Mouse (Mus musculus): ENCODE measurements around the gene Lrrc9. TPM values are rescaled to one million over a fixed set of nuclear protein-coding genes. Genes with fewer than 3 reads are reported as not detected.

Gene Lrrc9
- total and polyA plus RNA-seq, 3 experiments = not detected

DNA sequence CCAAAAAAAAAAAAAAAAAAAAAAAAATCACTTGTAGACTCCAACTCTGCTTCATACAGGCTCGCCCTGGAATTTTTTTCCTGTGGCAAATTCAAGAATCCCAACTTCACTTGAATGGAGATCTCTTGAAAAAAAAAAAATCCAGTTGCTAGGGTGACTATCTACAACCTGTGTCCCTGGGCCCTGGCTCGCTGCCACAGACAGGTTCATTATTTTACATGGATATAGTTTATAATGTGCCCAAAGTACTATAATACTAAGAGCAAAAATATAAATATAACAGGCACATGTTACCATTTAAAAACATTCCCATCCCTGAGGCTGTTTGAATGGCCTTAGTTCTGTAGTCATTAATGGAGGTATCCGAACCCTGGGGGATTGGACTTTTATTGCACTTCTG is 93.9 kb downstream of the Lrrc9 start:
- Histone ChIP-seq H3K27me3 (ENCODE audit: control insufficient read depth in 1 of 2, insufficient read depth in 2 of 2, low read length in 2 of 2) (no peaks in the 10 kb centered on the region; a peak in 1 of 4 replicates), H3K9ac (ENCODE audit: control insufficient read depth, low read depth, low read length, poor library complexity, severe bottlenecking) (no peak overlapping the region), H3K36me3 (ENCODE audit: control insufficient read depth in 1 of 2, insufficient read depth in 2 of 2, low read length in 2 of 2) (peaks cover 0 to 22% of the 10 kb centered on the region in 2 experiments; a peak in 2 of 4 replicates), H3K4me3 (ENCODE audit: control insufficient read depth in 1 of 2, insufficient read depth in 1 of 2, low read depth in 2 of 2, low read length in 2 of 2) (peak overlapping the region; percentile 51 to 53), H3K27ac (ENCODE audit: control insufficient read depth, low read depth, low read length) (no peak overlapping the region), H3K79me2 (ENCODE audit: control insufficient read depth, insufficient read depth, low read length, poor library complexity) (peaks cover 1% of the 10 kb centered on the region; the same call in 1 of the 2 replicates), H3K4me1 (ENCODE audit: control insufficient read depth in 1 of 2, insufficient read depth in 2 of 2, low read length in 2 of 2) (peaks cover 4 to 22% of the 10 kb centered on the region in 2 experiments), H3K9me3 (replicated peaks; ENCODE audit: insufficient read depth, low read length) (no peaks in the 10 kb centered on the region)
- TF ChIP-seq SIN3A (IDR thresholded peaks at IDR 0.05; ENCODE audit: low read length) = peak; percentile 55; the same call in 1 of the 2 replicates
- TF ChIP-seq GATA1 (IDR thresholded peaks at IDR 0.05; ENCODE audit: low read depth, low read length) = peak; percentile 49
- no peak for TF ChIP-seq MYC (IDR thresholded peaks at IDR 0.05; ENCODE audit: low read depth, low read length)
- peak; percentile 88 for TF ChIP-seq ZNF384 (IDR thresholded peaks at IDR 0.05; ENCODE audit: low read depth, low read length)
- no peak for TF ChIP-seq ETS1 (IDR thresholded peaks at IDR 0.05; ENCODE audit: low read depth, low read length)
- no peak for TF ChIP-seq CHD1 (IDR thresholded peaks at IDR 0.05; ENCODE audit: low read depth, low read length)
- TF ChIP-seq POLR2AphosphoS2 (IDR thresholded peaks at IDR 0.05; ENCODE audit: low read length) = no peak
- TF ChIP-seq TCF12 (IDR thresholded peaks at IDR 0.05; ENCODE audit: low read depth, low read length) = no peak
- TF ChIP-seq POLR2AphosphoS5 (IDR thresholded peaks at IDR 0.05; ENCODE audit: borderline replicate concordance, low read depth, low read length) = no peak
- no peak for TF ChIP-seq MYB (IDR thresholded peaks at IDR 0.05; ENCODE audit: low read depth, low read length)
- TF ChIP-seq JUND (IDR thresholded peaks at IDR 0.05; ENCODE audit: low read depth, low read length) = no peak
- no peak for TF ChIP-seq MAZ (IDR thresholded peaks at IDR 0.05; ENCODE audit: low read depth, low read length)
- no peak for TF ChIP-seq EP300 (IDR thresholded peaks at IDR 0.05; ENCODE audit: low read depth in 1 of 2, low read length in 2 of 2)
- no peak for TF ChIP-seq NRF1 (IDR thresholded peaks at IDR 0.05; ENCODE audit: insufficient read depth, low read depth, low read length, poor library complexity, severe bottlenecking)
- no peak for TF ChIP-seq SMC3 (IDR thresholded peaks at IDR 0.05; ENCODE audit: low read depth, low read length)
- TF ChIP-seq TAL1 (IDR thresholded peaks at IDR 0.05; ENCODE audit: low read length) = no peak
- TF ChIP-seq HCFC1 (IDR thresholded peaks at IDR 0.05; ENCODE audit: low read depth, low read length) = no peak
- no peak for DNase-seq (ENCODE audit: low read depth, low spot score)

GRCm38 (mm10) chr12:72536021-72536597 is 94.4 kb downstream of the Lrrc9 start, which contains the start of gene Pcnx4:
Pcnx4 (plus strand) TSS chr12:72536383.
- Histone ChIP-seq H3K27ac (ENCODE audit: control insufficient read depth, low read depth, low read length) (0 out of 2 replicates have a peak within 1 kb of the TSS, but pooled peaks have one; percentile 14), H3K27me3 (ENCODE audit: control insufficient read depth in 1 of 2, insufficient read depth in 2 of 2, low read length in 2 of 2) (no peaks in the 10 kb centered on the region; a peak in 1 of 4 replicates), H3K9me3 (replicated peaks; ENCODE audit: insufficient read depth, low read length) (no peaks in the 10 kb centered on the region), H3K36me3 (ENCODE audit: control insufficient read depth in 1 of 2, insufficient read depth in 2 of 2, low read length in 2 of 2) (peaks cover 0 to 22% of the 10 kb centered on the region in 2 experiments; a peak in 2 of 4 replicates), H3K79me2 (ENCODE audit: control insufficient read depth, insufficient read depth, low read length, poor library complexity) (peaks cover 1% of the 10 kb centered on the region; the same call in 1 of the 2 replicates), H3K4me1 (ENCODE audit: control insufficient read depth in 1 of 2, insufficient read depth in 2 of 2, low read length in 2 of 2) (peaks cover 4 to 22% of the 10 kb centered on the region in 2 experiments), H3K4me3 (ENCODE audit: control insufficient read depth in 1 of 2, insufficient read depth in 1 of 2, low read depth in 2 of 2, low read length in 2 of 2) (peak within 1 kb of the TSS; percentile 86), H3K9ac (ENCODE audit: control insufficient read depth, low read depth, low read length, poor library complexity, severe bottlenecking) (peak within 1 kb of the TSS; percentile 69)
- peak; percentile 98 for DNase-seq (ENCODE audit: low read depth, low spot score)
- TF ChIP-seq NRF1 (IDR thresholded peaks at IDR 0.05; ENCODE audit: insufficient read depth, low read depth, low read length, poor library complexity, severe bottlenecking) (peak; percentile 89), SMC3 (IDR thresholded peaks at IDR 0.05; ENCODE audit: low read depth, low read length) (no peak), SIN3A (IDR thresholded peaks at IDR 0.05; ENCODE audit: low read length) (no peak; the same call in 1 of the 2 replicates), CHD1 (IDR thresholded peaks at IDR 0.05; ENCODE audit: low read depth, low read length) (no peak), POLR2A (IDR thresholded peaks at IDR 0.05; ENCODE audit: control insufficient read depth in 1 of 2, insufficient read depth in 1 of 2, low read depth in 1 of 2, low read length in 2 of 2, poor library complexity in 1 of 2) (peak; percentile 63 to 78; a peak in 3 of 4 replicates), ZC3H11A (IDR thresholded peaks at IDR 0.05; ENCODE audit: low read depth, low read length) (no peak), BHLHE40 (IDR thresholded peaks at IDR 0.05; ENCODE audit: borderline replicate concordance, low read depth, low read length) (no peak), MYC (IDR thresholded peaks at IDR 0.05; ENCODE audit: low read depth, low read length) (no peak), GATA1 (IDR thresholded peaks at IDR 0.05; ENCODE audit: low read depth, low read length) (no peak), ETS1 (IDR thresholded peaks at IDR 0.05; ENCODE audit: low read depth, low read length) (no peak; the same call in 1 of the 2 replicates), CHD2 (IDR thresholded peaks at IDR 0.05; ENCODE audit: low read length) (no peak), ZNF384 (IDR thresholded peaks at IDR 0.05; ENCODE audit: low read depth, low read length) (no peak), MEF2A (IDR thresholded peaks at IDR 0.05; ENCODE audit: extremely low read depth, insufficient replicate concordance, low read depth, low read length, poor library complexity, severe bottlenecking) (no peak), GABPA (IDR thresholded peaks at IDR 0.05; ENCODE audit: low read depth, low read length) (no peak), MAFK (IDR thresholded peaks at IDR 0.05; ENCODE audit: borderline replicate concordance, low read depth, low read length) (no peak), KAT2A (conservative IDR thresholded peaks at IDR 0.05; ENCODE audit: low read depth, low read length) (no peak), TAL1 (IDR thresholded peaks at IDR 0.05; ENCODE audit: low read length) (no peak), POLR2AphosphoS2 (IDR thresholded peaks at IDR 0.05; ENCODE audit: low read length) (no peak), ELF1 (IDR thresholded peaks at IDR 0.05; ENCODE audit: low read depth, low read length) (peak; percentile 58; the same call in 1 of the 2 replicates), MAZ (IDR thresholded peaks at IDR 0.05; ENCODE audit: low read depth, low read length) (no peak), USF1 (IDR thresholded peaks at IDR 0.05; ENCODE audit: low read depth, low read length) (peak; percentile 47), MYB (IDR thresholded peaks at IDR 0.05; ENCODE audit: low read depth, low read length) (no peak), EP300 (IDR thresholded peaks at IDR 0.05; ENCODE audit: low read depth in 1 of 2, low read length in 2 of 2) (no peak)
